Mouse (Mus musculus) MEL-GATA-1-ER (cell line): ENCODE results near the gene Birc3.

ENCODE experiments used
- DNase-seq: peaks from one replicate; pipeline ENCODE4 v3.0.0-alpha.2; 2012; ENCODE audit warnings: low read depth; ENCODE audit errors: extremely low read depth

The Birc3 gene

DNA sequence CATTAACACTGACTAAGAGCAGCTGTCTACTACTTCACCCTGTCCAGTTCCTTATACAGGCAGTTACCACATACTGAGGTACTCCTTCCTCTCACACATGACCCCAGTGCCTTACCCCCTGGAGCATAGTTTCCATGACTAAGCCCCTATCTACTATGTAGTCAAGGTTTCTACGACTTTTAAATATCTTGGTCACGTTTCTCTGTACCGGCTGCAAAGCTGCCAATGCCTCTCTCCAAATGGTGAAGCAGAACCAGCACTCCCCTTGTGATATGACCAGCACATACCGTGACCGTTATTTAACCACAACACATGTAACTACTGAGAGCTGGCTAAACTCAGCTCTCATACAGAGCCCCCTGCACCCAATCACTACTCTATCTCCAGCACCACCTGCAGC lies 48.1 kb downstream of the Birc3 start:
- no peak for DNase-seq

DNA sequence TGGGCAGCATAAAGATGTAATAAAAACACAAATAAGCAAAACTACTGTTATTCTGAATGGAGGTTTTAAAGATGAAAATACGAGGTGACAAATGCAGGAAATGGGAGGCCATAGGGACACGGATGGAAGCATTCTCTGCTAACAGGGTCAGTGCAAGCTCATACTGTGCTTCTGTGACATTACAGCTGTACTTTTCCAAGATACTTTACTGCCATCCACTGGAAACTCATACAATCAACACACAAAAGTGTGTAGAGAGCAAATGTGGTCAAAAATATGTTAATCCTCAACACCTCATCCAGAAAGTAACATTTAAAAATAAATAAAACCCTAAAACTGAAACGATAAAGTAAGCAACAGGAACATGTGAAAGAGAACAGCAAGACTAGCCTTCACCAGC lies 50.2 kb downstream of the Birc3 start:
- no peak for DNase-seq

- peak; percentile 30 for DNase-seq
Observed at GRCm38 (mm10) chr9:7805101-7805506, 67.9 kb downstream of the Birc3 start.
